Mouse (Mus musculus) kidney, embryonic 14.5 days (tissue): Measurements from ENCODE around the gene Hhipl1. TPM values are rescaled to one million over a fixed set of nuclear protein-coding genes. Genes with fewer than 3 reads are reported as not detected.

Experiments
- ATAC-seq: fragments of 200-750 bp; cut with Nextera tagmentation; 2 replicates; pipeline ENCODE4 v1.8.0; 2017; ENCODE audit warnings: moderate number of reproducible peaks, mild to moderate bottlenecking, moderate TSS enrichment, moderate library complexity; ENCODE audit not compliant: low FRiP score, low TSS enrichment
- H3K27ac ChIP-seq: fragments of 300-500 bp; sonication (generic); 2 replicates; pipeline ENCODE4 v1.5.1; 2014; ENCODE audit warnings: low read depth, mild to moderate bottlenecking, low read length, moderate library complexity, mixed read lengths
- H3K27me3 ChIP-seq: fragments of 300-500 bp; sonication (generic); 2 replicates; pipeline ENCODE4 v1.6.1; 2014; ENCODE audit warnings: mild to moderate bottlenecking, low read length; ENCODE audit not compliant: control insufficient read depth, insufficient read depth
- H3K36me3 ChIP-seq: fragments of 300-500 bp; sonication (generic); 2 replicates; pipeline ENCODE4 v1.6.1; 2014; ENCODE audit warnings: low read length, mixed read lengths; ENCODE audit not compliant: control insufficient read depth, insufficient read depth
- H3K4me1 ChIP-seq: fragments of 300-500 bp; sonication (generic); 2 replicates; pipeline ENCODE4 v1.6.1; 2014; ENCODE audit warnings: low read length, mixed read lengths; ENCODE audit not compliant: control insufficient read depth, insufficient read depth
- H3K4me2 ChIP-seq: fragments of 300-500 bp; sonication (generic); replicated peaks from 2 replicates; pipeline ENCODE4 v1.6.1; 2014; ENCODE audit warnings: low read depth, mild to moderate bottlenecking, low read length
- H3K4me3 ChIP-seq: fragments of 300-500 bp; sonication (generic); 2 replicates; pipeline ENCODE4 v1.5.1; 2014; ENCODE audit warnings: mild to moderate bottlenecking, low read length
- H3K9ac ChIP-seq: fragments of 300-500 bp; sonication (generic); 2 replicates; pipeline ENCODE4 v1.6.1; 2014; ENCODE audit warnings: low read depth, mild to moderate bottlenecking, low read length, moderate library complexity
- H3K9me3 ChIP-seq: fragments of 300-500 bp; sonication (generic); 2 replicates; pipeline ENCODE4 v1.6.1; 2016; ENCODE audit warnings: low read length; ENCODE audit not compliant: control insufficient read depth
- WGBS: fragments of 180-500 bp; shearing (Covaris S2); extraction: QIAGEN DNeasy Blood & Tissue Kit; methylation state at CpG from one replicate; pipeline ENCODE4 v1.1.7; 2014; 5-methylcytosine and 5-hydroxymethylcytosine counted together
- polyA plus RNA-seq: library from polyadenylated mRNA; unstranded; fragments of >200 nt; fragmentation: Nextera tagmentation; extraction: Ambion mirVana; gene quantifications from 2 replicates; pipeline ENCODE4 v1.2.1, GENCODE M21; 2014

Hhipl1 gene
- polyA plus RNA-seq, 1 experiment from 2014 or later, result 0.61 TPM

- H3K9me3 ChIP-seq, result no peaks in the 10 kb centered on the region
- WGBS, result 33% methylated on average over 6 of the region's 6 CpGs
- H3K27ac ChIP-seq, result no peak overlapping the region
- no peak for ATAC-seq
- no peak overlapping the region for H3K4me3 ChIP-seq
- peaks cover 29% of the 10 kb centered on the region; the same call in 1 of the 2 replicates for H3K4me1 ChIP-seq
- H3K27me3 ChIP-seq, result peaks cover 49% of the 10 kb centered on the region
- H3K36me3 ChIP-seq, result no peaks in the 10 kb centered on the region
- no peak overlapping the region for H3K9ac ChIP-seq
- no peak overlapping the region for H3K4me2 ChIP-seq
Observed at GRCm38 (mm10) chr12:108316655-108317054, 10.6 kb downstream of the Hhipl1 start.

GRCm38 (mm10) chr12:108317201-108317738 lies 11.2 kb downstream of the Hhipl1 start:
- Histone ChIP-seq H3K9ac (no peak overlapping the region), H3K4me3 (no peak overlapping the region), H3K4me1 (peaks cover 29% of the 10 kb centered on the region; the same call in 1 of the 2 replicates), H3K27me3 (peaks cover 49% of the 10 kb centered on the region), H3K27ac (no peak overlapping the region), H3K4me2 (no peak overlapping the region), H3K9me3 (no peaks in the 10 kb centered on the region), H3K36me3 (no peaks in the 10 kb centered on the region)
- 6% methylated on average over 9 of the region's 9 CpGs for WGBS
- no peak for ATAC-seq

- Histone ChIP-seq H3K9ac (0 out of 2 replicates have a peak overlapping the region, but pooled peaks have one; percentile 23), H3K36me3 (no peaks in the 10 kb centered on the region), H3K9me3 (no peaks in the 10 kb centered on the region), H3K27me3 (peaks cover 49% of the 10 kb centered on the region), H3K4me3 (peak overlapping the region; percentile 18; the same call in 1 of the 2 replicates), H3K4me2 (peak overlapping the region; percentile 21; the same call in 1 of the 2 replicates), H3K4me1 (peaks cover 22% of the 10 kb centered on the region; the same call in 1 of the 2 replicates), H3K27ac (no peak overlapping the region)
- no peak for ATAC-seq
- 17% methylated on average over 18 of the region's 18 CpGs for WGBS
Observed at GRCm38 (mm10) chr12:108317826-108318430, 11.9 kb downstream of the Hhipl1 start.

DNA sequence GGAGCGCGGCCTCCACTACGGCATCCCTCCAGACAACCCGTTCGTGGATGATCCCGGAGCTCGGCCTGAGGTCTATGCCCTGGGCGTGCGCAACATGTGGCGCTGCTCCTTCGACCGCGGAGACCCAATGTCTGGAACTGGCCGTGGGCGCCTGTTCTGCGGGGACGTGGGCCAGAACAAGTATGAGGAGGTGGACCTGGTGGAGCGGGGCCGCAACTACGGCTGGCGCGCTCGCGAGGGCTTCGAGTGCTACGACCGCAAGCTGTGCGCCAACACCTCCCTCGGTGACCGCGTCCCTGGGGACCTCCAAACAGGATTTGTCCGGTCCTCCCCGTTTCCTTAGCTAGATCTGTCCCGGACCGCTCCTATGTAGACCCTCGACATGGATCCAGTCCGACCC lies 12.4 kb downstream of the Hhipl1 start:
- H3K4me1 ChIP-seq, result peaks cover 21% of the 10 kb centered on the region; the same call in 1 of the 2 replicates
- ATAC-seq, result 0 out of 2 replicates have a peak, but pooled peaks have one; percentile 24
- peak overlapping the region; percentile 18 for H3K4me3 ChIP-seq
- peak overlapping the region; percentile 23; the same call in 1 of the 2 replicates for H3K9ac ChIP-seq
- H3K36me3 ChIP-seq, result no peaks in the 10 kb centered on the region
- peaks cover 49% of the 10 kb centered on the region for H3K27me3 ChIP-seq
- no peak overlapping the region for H3K27ac ChIP-seq
- peak overlapping the region; percentile 21; the same call in 1 of the 2 replicates for H3K4me2 ChIP-seq
- WGBS, result 6% methylated on average over 35 of the region's 37 CpGs
- no peaks in the 10 kb centered on the region for H3K9me3 ChIP-seq

- Histone ChIP-seq H3K9ac (no peak overlapping the region), H3K9me3 (no peaks in the 10 kb centered on the region), H3K4me2 (no peak overlapping the region), H3K36me3 (no peaks in the 10 kb centered on the region), H3K27ac (no peak overlapping the region), H3K4me1 (peaks cover 21% of the 10 kb centered on the region; the same call in 1 of the 2 replicates), H3K27me3 (peaks cover 49% of the 10 kb centered on the region), H3K4me3 (no peak overlapping the region)
- WGBS, result 13% methylated on average over 8 of the region's 8 CpGs
- ATAC-seq, result no peak
Observed at GRCm38 (mm10) chr12:108320096-108320495, 14.0 kb downstream of the Hhipl1 start.

DNA sequence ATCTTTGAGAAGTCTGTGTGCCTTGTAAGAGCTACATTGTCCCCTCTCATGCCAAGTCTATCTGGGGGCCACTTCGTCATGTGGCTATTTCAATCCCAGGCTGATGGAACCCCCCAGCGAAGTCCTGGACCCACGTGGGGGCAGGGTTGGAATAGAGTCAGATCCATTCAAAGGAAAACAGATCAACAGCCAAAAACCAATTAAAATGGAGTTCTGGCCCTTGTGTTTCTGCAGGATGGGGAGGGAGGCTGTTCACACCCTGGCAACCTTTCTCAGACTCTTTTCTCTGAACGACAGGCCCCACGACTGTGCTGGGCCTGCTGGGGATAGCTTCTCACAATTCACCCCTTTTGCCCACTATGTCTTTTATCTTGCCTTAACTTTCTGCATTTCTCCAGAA lies 20.3 kb downstream of the Hhipl1 start:
- 52% methylated on average over 5 of the region's 5 CpGs for WGBS
- Histone ChIP-seq H3K9me3 (no peaks in the 10 kb centered on the region), H3K36me3 (no peaks in the 10 kb centered on the region), H3K27me3 (peaks cover 38% of the 10 kb centered on the region), H3K9ac (no peak overlapping the region), H3K4me3 (no peak overlapping the region), H3K4me1 (peaks cover 13% of the 10 kb centered on the region; the same call in 1 of the 2 replicates), H3K27ac (no peak overlapping the region), H3K4me2 (no peak overlapping the region)
- no peak for ATAC-seq

GRCm38 (mm10) chr12:108327889-108328491 lies 21.9 kb downstream of the Hhipl1 start:
- Histone ChIP-seq H3K4me2 (peak overlapping the region; percentile 79), H3K4me1 (peaks cover 13% of the 10 kb centered on the region; the same call in 1 of the 2 replicates), H3K27me3 (peaks cover 38% of the 10 kb centered on the region), H3K9me3 (no peaks in the 10 kb centered on the region), H3K36me3 (no peaks in the 10 kb centered on the region), H3K9ac (peak overlapping the region; percentile 42; the same call in 1 of the 2 replicates), H3K4me3 (peak overlapping the region; percentile 41), H3K27ac (no peak overlapping the region)
- 0 out of 2 replicates have a peak, but pooled peaks have one; percentile 11 for ATAC-seq
- WGBS, result 2% methylated on average over 66 of the region's 66 CpGs

DNA sequence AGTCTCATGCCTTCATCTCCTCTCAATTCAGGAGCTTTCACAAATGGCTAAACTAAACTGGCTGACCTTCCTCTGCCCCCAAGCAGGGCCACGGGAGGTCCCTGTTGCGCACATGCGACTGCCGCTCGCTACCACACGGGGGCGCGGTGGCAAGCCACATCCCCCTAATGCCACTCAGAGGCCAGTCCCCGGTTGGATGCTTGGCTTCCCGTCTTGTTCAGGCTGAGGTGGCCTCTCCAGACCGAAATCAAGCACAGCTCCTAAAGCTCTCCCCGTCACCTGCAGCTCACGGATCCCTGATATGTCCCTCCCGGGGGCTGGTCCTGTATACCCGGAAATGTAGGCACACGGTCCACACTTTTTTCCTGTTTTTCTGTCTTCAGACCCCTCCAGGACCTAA lies 27.0 kb downstream of the Hhipl1 start:
- H3K27me3 ChIP-seq, result peaks cover 29% of the 10 kb centered on the region
- under 1% methylated on average over 16 of the region's 16 CpGs for WGBS
- peak overlapping the region; percentile 41 for H3K4me3 ChIP-seq
- H3K9ac ChIP-seq, result peak overlapping the region; percentile 28; the same call in 1 of the 2 replicates
- no peaks in the 10 kb centered on the region for H3K36me3 ChIP-seq
- ATAC-seq, result peak; percentile 53
- no peaks in the 10 kb centered on the region for H3K9me3 ChIP-seq
- peak overlapping the region; percentile 83 for H3K4me2 ChIP-seq
- no peak overlapping the region for H3K27ac ChIP-seq
- peaks cover 10% of the 10 kb centered on the region; the same call in 1 of the 2 replicates for H3K4me1 ChIP-seq
